Mouse (Mus musculus): ENCODE measurements at regions not wholly inside any gene's neighbourhood (a gene's known extent, or its start where the extent isn't known, plus 50 kb on each side); places are given as distances from the start of the nearest gene placed in this dataset.

- no peak for TF ChIP-seq CTCF (IDR thresholded peaks at IDR 0.05; ENCODE audit: low read depth, low read length)
- no peak for TF ChIP-seq POLR2A (IDR thresholded peaks at IDR 0.05; ENCODE audit: borderline replicate concordance, low read depth, low read length)
Observed at GRCm38 (mm10) chr3:39425643-39426016, 538.9 kb downstream of the Fat4 start.
